Mouse (Mus musculus): ENCODE results near the gene Wfdc17.
A peak's percentile ranks its signal among the peaks of the same experiment; 100 is the strongest.

Wfdc17 gene

GRCm38 (mm10) chr11:83741841-83742240 lies 38.0 kb downstream of the Wfdc17 start:
- DNase-seq = no peak

DNA sequence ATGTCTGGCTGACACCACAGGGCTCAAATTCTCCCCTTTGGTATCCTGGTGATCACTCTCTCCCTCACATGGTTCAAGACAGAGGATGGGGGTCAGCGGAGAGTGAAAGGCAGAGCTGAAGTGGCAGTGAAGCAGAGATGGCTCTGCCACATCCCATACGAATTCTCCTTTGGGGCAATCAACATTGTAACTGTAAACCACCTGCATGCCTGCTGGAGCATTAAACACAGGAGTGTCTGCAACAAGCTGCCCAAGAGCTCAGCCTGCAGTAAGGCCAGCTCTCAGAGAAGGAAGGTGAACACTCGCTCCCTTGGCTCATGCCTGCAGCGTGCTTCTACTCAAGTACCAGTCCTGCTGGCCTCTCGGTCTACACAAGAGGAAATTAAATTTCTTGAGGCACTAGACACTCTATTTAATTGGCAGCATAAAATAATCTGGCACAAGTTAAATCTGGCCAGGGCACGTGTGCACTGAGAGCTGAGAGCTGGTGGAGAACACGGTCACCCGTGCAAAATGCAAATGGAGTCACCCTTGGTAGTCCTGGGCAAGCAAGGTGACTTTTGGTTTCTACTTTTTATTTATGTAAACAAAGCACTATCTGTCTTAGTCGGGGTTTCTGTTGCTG lies 39.1 kb downstream of the Wfdc17 start:
- DNase-seq = no peak

DNA sequence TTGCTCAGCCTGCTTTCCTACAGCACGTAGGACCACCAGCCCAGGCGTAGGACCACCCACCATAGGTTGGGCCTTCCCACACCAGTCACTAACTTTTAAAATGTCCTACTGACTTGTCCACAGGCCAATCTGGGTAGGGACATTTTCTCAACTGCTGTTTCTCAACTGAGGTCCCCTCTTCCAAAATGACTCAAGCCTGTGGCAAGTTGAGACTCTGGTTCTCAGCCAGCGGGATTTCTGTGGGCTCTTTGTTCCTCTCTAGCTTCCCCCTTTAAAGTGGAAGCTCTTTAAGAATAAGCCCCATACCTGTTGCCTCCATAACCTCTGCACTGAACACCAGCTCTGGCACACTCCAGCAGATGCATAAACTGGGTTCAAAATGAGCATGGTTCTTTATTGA lies 39.7 kb downstream of the Wfdc17 start:
- DNase-seq = no peak

DNA sequence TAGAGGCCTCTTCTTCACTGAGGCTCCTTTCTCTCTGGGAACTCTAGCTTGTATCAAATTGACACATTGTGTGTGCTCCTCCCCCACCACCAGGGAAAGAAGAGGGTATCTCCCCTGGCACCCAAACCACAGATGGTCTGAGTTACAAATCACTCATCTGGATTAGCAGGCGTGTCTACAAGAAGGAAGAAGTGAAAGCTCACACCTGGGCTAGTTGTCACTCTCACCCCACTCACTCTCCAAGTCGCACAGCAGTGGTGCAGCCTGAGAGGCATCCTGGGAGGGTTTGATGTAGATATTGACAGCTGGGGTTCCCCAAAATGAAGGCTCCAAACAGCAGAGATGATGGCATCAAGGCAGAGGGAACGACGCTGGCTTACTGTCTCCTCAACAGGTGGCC lies 42.4 kb downstream of the Wfdc17 start:
- DNase-seq = no peak

DNA sequence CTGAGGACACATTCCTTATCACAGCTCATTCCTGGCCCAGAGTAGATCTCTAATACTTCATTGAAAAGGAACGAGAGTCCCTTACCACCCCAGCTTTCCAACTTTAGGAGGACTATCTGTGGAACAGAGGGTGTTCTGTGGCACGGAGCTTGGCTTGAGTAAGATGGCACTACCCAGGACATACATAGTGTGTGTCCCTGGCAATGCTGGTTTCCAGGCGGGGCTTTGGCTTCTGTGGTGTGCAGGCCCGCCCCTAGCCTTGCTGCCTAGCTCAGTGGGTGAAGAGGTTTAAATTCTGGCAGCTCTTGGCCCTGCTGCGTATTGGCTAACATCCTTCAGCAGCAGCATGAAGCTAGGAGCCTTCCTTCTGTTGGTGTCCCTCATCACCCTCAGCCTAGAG lies 42.9 kb downstream of the Wfdc17 start, which contains the start of gene Wfdc21:
Gene Wfdc21, plus strand, starts transcription at position 260 of the 400 bp plus-strand sequence.
- no peak for DNase-seq

GRCm38 (mm10) chr11:83747376-83748265 lies 43.8 kb downstream of the Wfdc17 start:
- no peak for DNase-seq

DNA sequence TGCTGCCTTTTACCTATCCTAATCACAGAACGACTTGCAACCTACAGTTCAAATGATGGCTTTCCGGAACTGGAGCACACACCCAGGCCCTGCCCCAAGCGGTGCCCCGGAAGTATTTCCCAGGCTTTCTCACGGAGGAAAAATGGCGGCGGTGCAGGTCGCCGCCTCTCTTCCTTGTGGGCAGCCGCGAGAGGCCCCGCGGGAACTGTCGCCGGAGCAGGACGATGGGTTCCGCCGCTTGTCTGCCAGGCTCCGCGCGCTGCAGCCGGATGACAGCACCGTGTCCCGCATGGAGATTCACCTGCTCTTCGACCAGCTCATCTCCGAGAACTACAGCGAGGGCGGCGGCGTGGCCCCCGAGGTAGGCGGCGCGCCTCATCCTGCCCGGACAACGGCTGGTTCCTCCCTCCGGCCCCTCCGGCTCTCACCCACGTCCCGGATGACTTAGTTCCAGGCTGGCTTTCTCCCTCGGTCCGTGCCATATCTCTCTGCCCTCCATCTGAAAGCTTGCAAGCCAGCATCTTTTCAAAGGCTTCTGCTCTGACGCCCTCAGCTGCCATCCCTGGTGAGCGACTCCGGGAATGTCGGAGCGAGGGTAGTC lies 49.9 kb downstream of the Wfdc17 start, which contains the start of gene Heatr6:
Gene Heatr6, plus strand, starts transcription at position 116 of the 601 bp plus-strand sequence.
- DNase-seq = peak; percentile 92

DNA sequence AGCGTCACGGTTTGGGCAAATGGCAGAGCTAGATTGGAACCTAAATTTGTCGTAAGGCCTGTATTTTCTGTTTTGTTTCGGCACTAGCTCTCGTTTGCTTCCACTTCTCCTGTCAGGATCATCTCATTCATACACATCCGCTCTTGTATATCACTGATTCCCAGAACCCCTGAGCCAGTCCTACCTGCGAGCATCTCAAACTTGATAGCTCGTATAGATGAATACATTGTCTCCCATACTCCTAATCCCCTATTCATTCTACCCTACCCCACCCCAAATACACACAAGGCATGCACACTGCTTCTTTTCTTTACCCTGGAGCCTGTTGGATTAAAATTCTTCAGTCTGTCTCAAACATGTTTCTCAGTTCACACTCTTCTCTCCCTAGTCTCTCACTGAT lies 50.4 kb downstream of the Wfdc17 start:
- no peak for DNase-seq

Data from right cerebral cortex, postnatal 25 days (tissue).